Mouse (Mus musculus): Measurements from ENCODE around the gene Olfr504. TPM values are rescaled to one million over a fixed set of nuclear protein-coding genes. Genes with fewer than 3 reads are reported as not detected.

Olfr504 gene
- polyA plus RNA-seq, 1 experiment from 2014 or later: not detected

Other genes with a start within 250 kb of the Olfr504 start
- not detected in 2 replicates for gene Olfr492, start 242.1 kb downstream of the Olfr504 start, polyA plus RNA-seq (2015; fragmentation: Nextera tagmentation; extraction: Ambion mirVana)
- gene Olfr493, start 218.8 kb downstream of the Olfr504 start, polyA plus RNA-seq (2015; fragmentation: Nextera tagmentation; extraction: Ambion mirVana): not detected in 2 replicates
- gene Olfr494, start 200.5 kb downstream of the Olfr504 start, polyA plus RNA-seq (2015; fragmentation: Nextera tagmentation; extraction: Ambion mirVana): not detected in 2 replicates
- gene Olfr495, start 172.6 kb downstream of the Olfr504 start, polyA plus RNA-seq (2015; fragmentation: Nextera tagmentation; extraction: Ambion mirVana): not detected in 2 replicates
- gene Olfr497, start 145.4 kb downstream of the Olfr504 start, polyA plus RNA-seq (2015; fragmentation: Nextera tagmentation; extraction: Ambion mirVana): not detected in 2 replicates
- gene Olfr498, start 100.5 kb downstream of the Olfr504 start, polyA plus RNA-seq (2015; fragmentation: Nextera tagmentation; extraction: Ambion mirVana): not detected in 2 replicates
- not detected in 2 replicates for gene Olfr502, start 40.7 kb downstream of the Olfr504 start, polyA plus RNA-seq (2015; fragmentation: Nextera tagmentation; extraction: Ambion mirVana)
- gene Olfr503, start 21.3 kb downstream of the Olfr504 start, polyA plus RNA-seq (2015; fragmentation: Nextera tagmentation; extraction: Ambion mirVana): not detected in 2 replicates
- not detected in 2 replicates for gene Olfr506, start 45.0 kb upstream of the Olfr504 start, polyA plus RNA-seq (2015; fragmentation: Nextera tagmentation; extraction: Ambion mirVana)
- gene Olfr507, start 56.0 kb upstream of the Olfr504 start, polyA plus RNA-seq (2015; fragmentation: Nextera tagmentation; extraction: Ambion mirVana): not detected in 2 replicates
- gene Olfr508, start 64.2 kb upstream of the Olfr504 start, polyA plus RNA-seq (2015; fragmentation: Nextera tagmentation; extraction: Ambion mirVana): not detected in 2 replicates
- gene Olfr509, start 86.1 kb upstream of the Olfr504 start, polyA plus RNA-seq (2015; fragmentation: Nextera tagmentation; extraction: Ambion mirVana): not detected in 2 replicates
- gene Olfr510, start 100.6 kb upstream of the Olfr504 start, polyA plus RNA-seq (2015; fragmentation: Nextera tagmentation; extraction: Ambion mirVana): not detected in 2 replicates
- gene Olfr512, start 147.5 kb upstream of the Olfr504 start, polyA plus RNA-seq (2015; fragmentation: Nextera tagmentation; extraction: Ambion mirVana): not detected in 2 replicates
- gene Olfr513, start 185.2 kb upstream of the Olfr504 start, polyA plus RNA-seq (2015; fragmentation: Nextera tagmentation; extraction: Ambion mirVana): not detected in 2 replicates

Measured in heart, embryonic 16.5 days (tissue).